Mouse (Mus musculus) midbrain, embryonic 15.5 days (tissue): ENCODE measurements at regions not wholly inside any gene's neighbourhood (a gene's known extent, or its start where the extent isn't known, plus 50 kb on each side); places are given as distances from the start of the nearest gene placed in this dataset.

Experiments used
- ATAC-seq: fragments of 200-750 bp; cut with Nextera tagmentation; replicated peaks from 2 replicates; pipeline ENCODE4 v1.8.0; 2017; ENCODE audit warnings: moderate TSS enrichment
- H3K27ac ChIP-seq: fragments of 300-500 bp; sonication (generic); 2 replicates; pipeline ENCODE4 v1.5.1; 2015; ENCODE audit warnings: mild to moderate bottlenecking, inconsistent platforms
- H3K27me3 ChIP-seq: fragments of 300-500 bp; sonication (generic); replicated peaks from 2 replicates; pipeline ENCODE4 v1.6.1; 2015; ENCODE audit warnings: inconsistent platforms
- H3K36me3 ChIP-seq: fragments of 300-500 bp; sonication (generic); replicated peaks from 2 replicates; pipeline ENCODE4 v1.6.1; 2015; ENCODE audit warnings: inconsistent platforms
- H3K4me1 ChIP-seq: fragments of 300-500 bp; sonication (generic); 2 replicates; pipeline ENCODE4 v1.6.1; 2015; ENCODE audit warnings: inconsistent platforms
- H3K4me2 ChIP-seq: fragments of 300-500 bp; sonication (generic); 2 replicates; pipeline ENCODE4 v1.6.1; 2015; ENCODE audit warnings: inconsistent platforms, mild to moderate bottlenecking, moderate library complexity
- H3K4me3 ChIP-seq: fragments of 300-500 bp; sonication (generic); 2 replicates; pipeline ENCODE4 v1.5.1; 2015; ENCODE audit warnings: mild to moderate bottlenecking, inconsistent platforms
- H3K9ac ChIP-seq: fragments of 300-500 bp; sonication (generic); 2 replicates; pipeline ENCODE4 v1.6.1; 2015; ENCODE audit warnings: mild to moderate bottlenecking, inconsistent platforms
- H3K9me3 ChIP-seq: fragments of 300-500 bp; sonication (generic); 2 replicates; pipeline ENCODE4 v1.6.1; 2016; ENCODE audit warnings: inconsistent platforms
- WGBS: fragments of 180-500 bp; shearing (Covaris S2); methylation state at CpG from one replicate; pipeline ENCODE4 v1.1.7; 2015; ENCODE audit warnings: mixed read lengths; 5-methylcytosine and 5-hydroxymethylcytosine counted together

GRCm38 (mm10) chr12:58513951-58514350 is 244.9 kb upstream of the Clec14a start:
- no peak overlapping the region for H3K4me2 ChIP-seq
- H3K27ac ChIP-seq: no peak overlapping the region
- no peak for ATAC-seq
- H3K4me1 ChIP-seq: peaks cover 5% of the 10 kb centered on the region; the same call in 1 of the 2 replicates
- no peaks in the 10 kb centered on the region for H3K9me3 ChIP-seq
- no peak overlapping the region for H3K9ac ChIP-seq
- H3K36me3 ChIP-seq: no peaks in the 10 kb centered on the region
- H3K4me3 ChIP-seq: no peak overlapping the region
- WGBS: 95% methylated on average over 1 of the region's 1 CpGs
- no peaks in the 10 kb centered on the region for H3K27me3 ChIP-seq

DNA sequence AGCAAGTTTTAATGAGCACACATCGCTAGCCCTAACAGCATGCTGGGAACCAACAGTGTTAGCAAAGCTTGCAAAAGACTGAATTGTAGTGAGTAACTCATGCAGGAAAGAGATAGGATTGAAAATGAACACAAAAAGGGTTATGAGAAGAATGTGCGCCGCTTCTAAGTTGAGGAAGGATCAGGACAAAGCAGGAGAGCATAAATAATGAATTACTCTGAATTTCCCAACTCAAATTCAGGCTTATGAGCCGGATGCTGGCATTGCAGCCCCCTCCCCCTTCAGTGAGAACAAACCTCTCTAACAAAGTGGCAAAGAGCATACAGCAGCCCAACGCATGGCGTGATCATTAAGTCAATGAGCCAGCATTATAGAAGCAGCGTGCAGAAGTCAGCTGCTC is 243.6 kb upstream of the Clec14a start:
- peak overlapping the region; percentile 34 for H3K4me2 ChIP-seq
- no peaks in the 10 kb centered on the region for H3K9me3 ChIP-seq
- H3K27ac ChIP-seq: peak overlapping the region; percentile 31; the same call in 1 of the 2 replicates
- peaks cover 5% of the 10 kb centered on the region; the same call in 1 of the 2 replicates for H3K4me1 ChIP-seq
- H3K9ac ChIP-seq: no peak overlapping the region
- WGBS: 19% methylated on average over 7 of the region's 7 CpGs
- H3K27me3 ChIP-seq: no peaks in the 10 kb centered on the region
- H3K36me3 ChIP-seq: no peaks in the 10 kb centered on the region
- H3K4me3 ChIP-seq: no peak overlapping the region
- ATAC-seq: peak; percentile 89

DNA sequence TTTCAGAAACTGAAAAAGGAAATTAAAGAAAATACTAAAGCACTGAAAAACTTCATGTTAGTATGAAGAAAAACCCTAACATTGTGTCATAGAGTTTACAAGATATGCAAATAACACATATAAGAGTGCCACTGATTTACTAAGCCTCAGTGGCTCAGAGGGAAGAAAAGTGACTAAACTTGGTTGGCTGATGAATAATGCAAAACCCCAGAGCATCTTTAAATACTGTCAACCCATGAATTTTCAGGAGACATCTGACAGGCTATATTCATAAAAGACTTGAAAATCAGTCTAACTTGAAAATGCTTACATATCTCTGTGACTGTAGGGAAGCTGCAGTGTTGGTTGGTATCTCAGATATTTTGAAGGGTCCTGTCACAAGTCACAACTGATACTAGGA is 235.2 kb upstream of the Clec14a start:
- no peak overlapping the region for H3K4me2 ChIP-seq
- H3K9me3 ChIP-seq: no peaks in the 10 kb centered on the region
- no peak overlapping the region for H3K9ac ChIP-seq
- H3K36me3 ChIP-seq: no peaks in the 10 kb centered on the region
- no peak overlapping the region for H3K27ac ChIP-seq
- no peaks in the 10 kb centered on the region for H3K4me1 ChIP-seq
- no peak for ATAC-seq
- no peak overlapping the region for H3K4me3 ChIP-seq
- no peaks in the 10 kb centered on the region for H3K27me3 ChIP-seq

GRCm38 (mm10) chr12:58474181-58474580 is 205.1 kb upstream of the Clec14a start:
- Histone ChIP-seq H3K27me3 (no peaks in the 10 kb centered on the region), H3K4me3 (no peak overlapping the region), H3K4me1 (no peaks in the 10 kb centered on the region), H3K9me3 (no peaks in the 10 kb centered on the region), H3K9ac (no peak overlapping the region), H3K36me3 (no peaks in the 10 kb centered on the region), H3K4me2 (no peak overlapping the region), H3K27ac (no peak overlapping the region)
- ATAC-seq: no peak

DNA sequence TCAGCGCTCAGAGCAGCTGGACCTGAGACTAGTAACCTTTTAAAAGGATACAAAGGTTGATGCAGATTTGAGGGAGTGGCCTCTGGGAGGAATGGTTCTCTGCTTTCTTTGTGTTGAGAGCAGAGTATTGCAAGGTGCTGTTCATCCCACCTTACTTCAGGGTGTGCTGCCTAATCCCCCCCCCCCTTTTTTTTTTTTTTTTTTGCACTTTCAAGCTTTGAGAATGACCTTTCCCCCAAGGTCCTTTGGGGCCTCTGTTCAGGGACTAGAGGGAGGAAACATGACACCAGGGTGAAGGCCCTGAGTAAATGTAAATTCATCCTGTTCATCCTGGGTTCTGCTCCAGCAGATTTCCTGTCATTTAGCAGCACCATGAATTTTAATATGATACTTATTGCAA is 204.4 kb upstream of the Clec14a start:
- no peak overlapping the region for H3K27ac ChIP-seq
- 47% methylated on average over 1 of the region's 1 CpGs for WGBS
- no peaks in the 10 kb centered on the region for H3K9me3 ChIP-seq
- no peak overlapping the region for H3K4me2 ChIP-seq
- no peak overlapping the region for H3K4me3 ChIP-seq
- H3K27me3 ChIP-seq: no peaks in the 10 kb centered on the region
- no peaks in the 10 kb centered on the region for H3K4me1 ChIP-seq
- H3K36me3 ChIP-seq: no peaks in the 10 kb centered on the region
- H3K9ac ChIP-seq: no peak overlapping the region
- no peak for ATAC-seq

DNA sequence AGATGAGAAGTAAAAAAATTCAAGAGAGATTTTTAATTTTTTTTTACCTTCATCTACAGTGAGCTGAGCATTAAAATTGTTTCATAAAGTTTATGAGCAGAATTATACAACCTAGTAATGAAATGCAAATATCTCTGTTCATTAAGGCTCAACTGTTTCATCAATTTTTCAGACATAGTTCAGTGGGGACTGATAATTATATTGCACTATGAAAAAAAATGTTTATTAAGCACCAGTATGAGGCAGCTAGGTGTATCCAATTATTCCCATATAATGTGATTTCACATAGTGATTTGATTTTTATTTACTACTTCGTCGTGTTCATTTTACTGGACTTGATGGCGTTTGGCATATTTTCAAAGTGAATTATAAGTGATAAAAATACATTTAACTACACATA is 191.4 kb upstream of the Clec14a start:
- H3K4me3 ChIP-seq: no peak overlapping the region
- no peaks in the 10 kb centered on the region for H3K27me3 ChIP-seq
- no peak for ATAC-seq
- H3K36me3 ChIP-seq: no peaks in the 10 kb centered on the region
- no peaks in the 10 kb centered on the region for H3K4me1 ChIP-seq
- WGBS: 86% methylated on average over 3 of the region's 3 CpGs
- no peak overlapping the region for H3K9ac ChIP-seq
- H3K4me2 ChIP-seq: no peak overlapping the region
- H3K9me3 ChIP-seq: no peaks in the 10 kb centered on the region
- no peak overlapping the region for H3K27ac ChIP-seq

DNA sequence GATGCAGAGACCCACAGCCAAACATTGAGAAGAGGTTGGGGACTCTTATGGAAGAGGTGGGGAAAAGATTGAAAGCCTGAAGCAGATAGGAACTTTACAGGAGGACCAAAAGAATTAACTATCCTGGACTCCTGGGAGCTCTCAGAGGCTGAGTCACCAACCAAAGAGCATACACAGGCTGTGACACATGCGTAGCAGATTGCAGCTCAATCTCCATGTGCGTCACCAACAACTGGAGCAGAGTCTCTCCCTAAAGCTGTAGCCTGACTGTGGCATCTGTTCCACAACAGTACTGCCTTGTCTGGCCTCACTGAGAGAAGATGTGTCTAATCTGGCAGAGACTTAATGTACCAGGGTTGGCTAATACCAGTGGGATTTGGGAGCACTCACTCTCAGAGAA is 185.7 kb upstream of the Clec14a start:
- H3K27ac ChIP-seq: no peak overlapping the region
- no peak overlapping the region for H3K4me2 ChIP-seq
- WGBS: 93% methylated on average over 2 of the region's 2 CpGs
- H3K4me3 ChIP-seq: no peak overlapping the region
- no peaks in the 10 kb centered on the region for H3K9me3 ChIP-seq
- H3K36me3 ChIP-seq: no peaks in the 10 kb centered on the region
- H3K9ac ChIP-seq: no peak overlapping the region
- no peaks in the 10 kb centered on the region for H3K4me1 ChIP-seq
- ATAC-seq: no peak
- no peaks in the 10 kb centered on the region for H3K27me3 ChIP-seq

DNA sequence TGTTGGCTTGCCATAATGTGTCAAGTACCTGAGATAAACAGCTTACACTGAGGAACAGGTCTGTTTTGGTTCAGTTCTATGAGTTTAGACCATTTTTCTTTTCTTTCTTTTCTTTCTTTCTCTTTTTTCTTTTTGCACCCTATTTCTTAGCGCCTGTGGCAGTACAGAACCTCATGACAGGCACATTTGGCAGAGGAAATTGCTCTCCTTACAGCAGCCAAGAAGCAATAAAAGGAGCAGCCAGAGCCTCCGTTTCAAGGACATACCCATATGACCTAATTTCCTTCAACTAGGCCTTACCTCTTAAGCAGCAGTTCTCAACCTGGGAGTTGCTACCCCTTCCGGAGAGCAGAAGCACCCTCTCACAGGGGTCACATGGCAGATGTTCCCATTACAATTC is 173.9 kb upstream of the Clec14a start:
- Histone ChIP-seq H3K27ac (no peak overlapping the region), H3K27me3 (no peaks in the 10 kb centered on the region), H3K4me2 (no peak overlapping the region), H3K4me3 (no peak overlapping the region), H3K4me1 (no peaks in the 10 kb centered on the region), H3K9ac (no peak overlapping the region), H3K36me3 (no peaks in the 10 kb centered on the region), H3K9me3 (no peaks in the 10 kb centered on the region)
- ATAC-seq: no peak
- WGBS: 81% methylated on average over 3 of the region's 3 CpGs

DNA sequence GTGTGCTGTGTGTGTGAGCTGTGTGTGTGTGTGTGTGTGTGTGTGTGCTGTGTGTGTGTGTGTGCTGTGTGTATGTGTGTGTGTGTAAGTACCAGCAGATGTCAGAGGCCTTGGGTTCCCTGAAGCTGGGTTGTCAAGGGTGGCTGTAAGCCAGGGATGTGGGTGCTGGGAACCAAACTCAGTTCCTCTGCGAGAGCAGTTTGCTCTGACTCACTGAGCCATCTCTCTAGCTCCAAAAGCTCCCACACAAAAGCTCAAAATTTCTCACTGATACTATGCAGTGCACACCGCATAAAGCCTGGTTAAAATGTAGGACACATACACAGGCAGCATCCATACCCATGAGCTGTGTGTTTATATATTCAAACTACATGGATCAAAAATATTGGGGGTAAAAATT is 172.9 kb upstream of the Clec14a start:
- Histone ChIP-seq H3K4me3 (no peak overlapping the region), H3K27me3 (no peaks in the 10 kb centered on the region), H3K27ac (no peak overlapping the region), H3K36me3 (no peaks in the 10 kb centered on the region), H3K9me3 (no peaks in the 10 kb centered on the region), H3K4me1 (no peaks in the 10 kb centered on the region), H3K9ac (no peak overlapping the region), H3K4me2 (no peak overlapping the region)
- no peak for ATAC-seq
- WGBS: 88% methylated on average over 2 of the region's 2 CpGs

- no peak overlapping the region for H3K27ac ChIP-seq
- ATAC-seq: no peak
- H3K27me3 ChIP-seq: no peaks in the 10 kb centered on the region
- H3K9me3 ChIP-seq: no peaks in the 10 kb centered on the region
- H3K9ac ChIP-seq: no peak overlapping the region
- H3K4me2 ChIP-seq: no peak overlapping the region
- no peaks in the 10 kb centered on the region for H3K4me1 ChIP-seq
- no peaks in the 10 kb centered on the region for H3K36me3 ChIP-seq
- no peak overlapping the region for H3K4me3 ChIP-seq
Observed at GRCm38 (mm10) chr12:58440666-58441065, 171.6 kb upstream of the Clec14a start.

- no peak for ATAC-seq
- WGBS: 87% methylated on average over 6 of the region's 6 CpGs
- Histone ChIP-seq H3K9ac (no peak overlapping the region), H3K4me2 (no peak overlapping the region), H3K4me3 (no peak overlapping the region), H3K27ac (no peak overlapping the region), H3K36me3 (no peaks in the 10 kb centered on the region), H3K4me1 (no peaks in the 10 kb centered on the region), H3K9me3 (no peaks in the 10 kb centered on the region), H3K27me3 (no peaks in the 10 kb centered on the region)
Observed at GRCm38 (mm10) chr12:58437031-58437430, 167.9 kb upstream of the Clec14a start.

DNA sequence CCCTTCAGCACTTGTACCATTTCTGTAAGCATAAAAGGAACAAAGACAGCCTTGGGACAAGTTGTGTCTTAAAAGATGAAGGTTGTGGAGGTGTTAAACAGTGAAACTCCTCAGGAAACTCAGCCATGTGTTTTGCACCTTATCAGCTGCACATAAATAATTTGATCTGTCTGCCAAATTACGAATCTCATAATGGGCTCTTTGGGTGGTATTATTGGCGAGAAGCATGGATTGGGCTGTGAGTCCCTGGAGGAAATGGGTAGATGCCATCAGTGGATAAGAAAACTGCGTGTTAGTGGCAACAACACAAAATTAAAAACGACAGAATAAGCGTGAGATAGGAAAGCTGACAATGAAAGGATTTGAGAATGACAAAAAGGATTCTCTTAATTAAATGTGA is 165.4 kb upstream of the Clec14a start:
- no peaks in the 10 kb centered on the region for H3K27me3 ChIP-seq
- no peak overlapping the region for H3K9ac ChIP-seq
- H3K27ac ChIP-seq: no peak overlapping the region
- no peaks in the 10 kb centered on the region for H3K4me1 ChIP-seq
- 69% methylated on average over 5 of the region's 5 CpGs for WGBS
- no peak overlapping the region for H3K4me2 ChIP-seq
- H3K9me3 ChIP-seq: no peaks in the 10 kb centered on the region
- no peak overlapping the region for H3K4me3 ChIP-seq
- no peak for ATAC-seq
- no peaks in the 10 kb centered on the region for H3K36me3 ChIP-seq

- Histone ChIP-seq H3K4me2 (no peak overlapping the region), H3K9me3 (no peaks in the 10 kb centered on the region), H3K4me3 (no peak overlapping the region), H3K4me1 (no peaks in the 10 kb centered on the region), H3K27ac (no peak overlapping the region), H3K36me3 (no peaks in the 10 kb centered on the region), H3K9ac (no peak overlapping the region), H3K27me3 (no peaks in the 10 kb centered on the region)
- no peak for ATAC-seq
- 76% methylated on average over 5 of the region's 5 CpGs for WGBS
Observed at GRCm38 (mm10) chr12:58429929-58430328, 160.8 kb upstream of the Clec14a start.

DNA sequence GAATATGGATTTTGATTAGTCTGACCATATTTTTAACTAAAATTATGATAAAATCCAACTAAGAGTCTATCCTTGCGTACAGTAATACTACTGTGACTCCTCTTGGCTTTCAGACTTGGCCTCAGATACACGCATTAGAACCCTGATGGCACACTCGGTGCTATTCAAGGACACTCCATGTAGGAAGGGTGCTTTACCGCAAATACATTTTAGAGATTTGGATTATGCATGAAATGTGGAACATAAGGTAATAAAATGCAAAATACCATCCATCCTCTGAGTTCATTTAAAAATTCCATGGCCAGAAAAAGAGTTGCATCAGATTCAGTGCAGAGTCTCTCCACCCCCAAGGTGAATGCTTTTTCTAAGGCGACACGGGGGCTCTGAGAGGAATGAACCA is 157.7 kb upstream of the Clec14a start:
- H3K9ac ChIP-seq: no peak overlapping the region
- no peaks in the 10 kb centered on the region for H3K36me3 ChIP-seq
- 87% methylated on average over 6 of the region's 6 CpGs for WGBS
- H3K4me1 ChIP-seq: no peaks in the 10 kb centered on the region
- H3K27ac ChIP-seq: no peak overlapping the region
- H3K27me3 ChIP-seq: no peaks in the 10 kb centered on the region
- H3K9me3 ChIP-seq: no peaks in the 10 kb centered on the region
- ATAC-seq: no peak
- H3K4me3 ChIP-seq: no peak overlapping the region
- H3K4me2 ChIP-seq: no peak overlapping the region
